Mouse (Mus musculus) limb, embryonic 11.5 days (tissue): ENCODE measurements around the gene Erbb2. TPM values are rescaled to one million over a fixed set of nuclear protein-coding genes. Genes with fewer than 3 reads are reported as not detected.

ENCODE experiments used
- ATAC-seq: fragments of 200-750 bp; cut with Nextera tagmentation; 2 replicates; pipeline ENCODE4 v1.8.0; 2017; ENCODE audit warnings: low read depth; ENCODE audit not compliant: insufficient number of reproducible peaks, low FRiP score, low TSS enrichment
- DNase-seq: peaks from one replicate; pipeline ENCODE4 v3.0.0-alpha.2; 2015; ENCODE audit warnings: low spot score
- H3K27ac ChIP-seq: fragments of 300-500 bp; sonication (generic); replicated peaks from 2 replicates; pipeline ENCODE4 v1.5.1; 2014; ENCODE audit warnings: low read depth, mild to moderate bottlenecking, low read length
- H3K27me3 ChIP-seq: fragments of 300-500 bp; sonication (generic); 2 replicates; pipeline ENCODE4 v1.6.1; 2014; ENCODE audit warnings: mild to moderate bottlenecking, low read length, mixed read lengths; ENCODE audit not compliant: control insufficient read depth, insufficient read depth
- H3K36me3 ChIP-seq: fragments of 300-500 bp; sonication (generic); 2 replicates; pipeline ENCODE4 v1.6.1; 2014; ENCODE audit warnings: mild to moderate bottlenecking, low read length, moderate library complexity, mixed read lengths; ENCODE audit not compliant: control insufficient read depth, insufficient read depth
- H3K4me1 ChIP-seq: fragments of 300-500 bp; sonication (generic); 2 replicates; pipeline ENCODE4 v1.6.1; 2014; ENCODE audit warnings: low read length, mixed read lengths; ENCODE audit not compliant: control insufficient read depth, insufficient read depth
- H3K4me2 ChIP-seq: fragments of 300-500 bp; sonication (generic); 2 replicates; pipeline ENCODE4 v1.6.1; 2014; ENCODE audit warnings: low read depth, mild to moderate bottlenecking, moderate library complexity; ENCODE audit not compliant: severe bottlenecking
- H3K4me3 ChIP-seq: fragments of 300-500 bp; sonication (generic); 2 replicates; pipeline ENCODE4 v1.5.1; 2014; ENCODE audit warnings: low read depth, low read length
- H3K9ac ChIP-seq: fragments of 300-500 bp; sonication (generic); 2 replicates; pipeline ENCODE4 v1.6.1; 2014; ENCODE audit warnings: mild to moderate bottlenecking, low read length
- H3K9me3 ChIP-seq: fragments of 300-500 bp; sonication (generic); 2 replicates; pipeline ENCODE4 v1.6.1; 2016; ENCODE audit warnings: low read length; ENCODE audit not compliant: control insufficient read depth
- WGBS: fragments of 180-500 bp; shearing (Covaris S2); extraction: QIAGEN DNeasy Blood & Tissue Kit; methylation state at CpG from one replicate; pipeline ENCODE4 v1.1.7; 2014; 5-methylcytosine and 5-hydroxymethylcytosine counted together
- polyA plus RNA-seq: library from polyadenylated mRNA; unstranded; fragments of >200 nt; fragmentation: Nextera tagmentation; extraction: Ambion mirVana; gene quantifications from 2 replicates; pipeline ENCODE4 v1.2.1, GENCODE M21; 2014

Gene Erbb2
- polyA plus RNA-seq, 1 experiment from 2014 or later = 29.6 TPM

- Histone ChIP-seq H3K9me3 (no peaks in the 10 kb centered on the region), H3K4me2 (no peak overlapping the region), H3K4me3 (no peak overlapping the region), H3K36me3 (no peaks in the 10 kb centered on the region), H3K27ac (no peak overlapping the region), H3K27me3 (no peaks in the 10 kb centered on the region), H3K9ac (no peak overlapping the region), H3K4me1 (0 out of 2 replicates have a peak, but pooled peaks cover 3% of the 10 kb centered on the region)
- DNase-seq (no peak), ATAC-seq (no peak)
- WGBS = 81% methylated on average over 22 of the region's 22 CpGs
Observed at GRCm38 (mm10) chr11:98469761-98470714, 57.8 kb downstream of the Erbb2 start.

- Histone ChIP-seq H3K36me3 (no peaks in the 10 kb centered on the region), H3K9me3 (no peaks in the 10 kb centered on the region), H3K27me3 (no peaks in the 10 kb centered on the region), H3K9ac (no peak overlapping the region), H3K4me2 (no peak overlapping the region), H3K4me3 (no peak overlapping the region), H3K4me1 (0 out of 2 replicates have a peak, but pooled peaks cover 3% of the 10 kb centered on the region), H3K27ac (no peak overlapping the region)
- ATAC-seq = no peak
- no peak for DNase-seq
- WGBS = 78% methylated on average over 6 of the region's 6 CpGs
Observed at GRCm38 (mm10) chr11:98470795-98471194, 58.5 kb downstream of the Erbb2 start.

GRCm38 (mm10) chr11:98472696-98473095, 60.4 kb downstream of the Erbb2 start:
- DNase-seq (no peak), ATAC-seq (no peak)
- H3K27ac ChIP-seq = no peak overlapping the region
- H3K4me2 ChIP-seq = no peak overlapping the region
- H3K9ac ChIP-seq = no peak overlapping the region
- H3K27me3 ChIP-seq = no peaks in the 10 kb centered on the region
- no peaks in the 10 kb centered on the region for H3K9me3 ChIP-seq
- WGBS = 66% methylated on average over 4 of the region's 4 CpGs
- H3K36me3 ChIP-seq = no peaks in the 10 kb centered on the region
- 0 out of 2 replicates have a peak, but pooled peaks cover 3% of the 10 kb centered on the region for H3K4me1 ChIP-seq
- H3K4me3 ChIP-seq = no peak overlapping the region

- H3K36me3 ChIP-seq = no peaks in the 10 kb centered on the region
- H3K27ac ChIP-seq = no peak overlapping the region
- ATAC-seq (no peak), DNase-seq (no peak)
- no peak overlapping the region for H3K4me3 ChIP-seq
- 68% methylated on average over 8 of the region's 8 CpGs for WGBS
- H3K4me2 ChIP-seq = no peak overlapping the region
- 0 out of 2 replicates have a peak, but pooled peaks cover 3% of the 10 kb centered on the region for H3K4me1 ChIP-seq
- no peaks in the 10 kb centered on the region for H3K9me3 ChIP-seq
- H3K27me3 ChIP-seq = no peaks in the 10 kb centered on the region
- no peak overlapping the region for H3K9ac ChIP-seq
Observed at GRCm38 (mm10) chr11:98473916-98474479, 61.7 kb downstream of the Erbb2 start.

GRCm38 (mm10) chr11:98474967-98475366, 62.7 kb downstream of the Erbb2 start:
- no peak for DNase-seq
- ATAC-seq = no peak

DNA sequence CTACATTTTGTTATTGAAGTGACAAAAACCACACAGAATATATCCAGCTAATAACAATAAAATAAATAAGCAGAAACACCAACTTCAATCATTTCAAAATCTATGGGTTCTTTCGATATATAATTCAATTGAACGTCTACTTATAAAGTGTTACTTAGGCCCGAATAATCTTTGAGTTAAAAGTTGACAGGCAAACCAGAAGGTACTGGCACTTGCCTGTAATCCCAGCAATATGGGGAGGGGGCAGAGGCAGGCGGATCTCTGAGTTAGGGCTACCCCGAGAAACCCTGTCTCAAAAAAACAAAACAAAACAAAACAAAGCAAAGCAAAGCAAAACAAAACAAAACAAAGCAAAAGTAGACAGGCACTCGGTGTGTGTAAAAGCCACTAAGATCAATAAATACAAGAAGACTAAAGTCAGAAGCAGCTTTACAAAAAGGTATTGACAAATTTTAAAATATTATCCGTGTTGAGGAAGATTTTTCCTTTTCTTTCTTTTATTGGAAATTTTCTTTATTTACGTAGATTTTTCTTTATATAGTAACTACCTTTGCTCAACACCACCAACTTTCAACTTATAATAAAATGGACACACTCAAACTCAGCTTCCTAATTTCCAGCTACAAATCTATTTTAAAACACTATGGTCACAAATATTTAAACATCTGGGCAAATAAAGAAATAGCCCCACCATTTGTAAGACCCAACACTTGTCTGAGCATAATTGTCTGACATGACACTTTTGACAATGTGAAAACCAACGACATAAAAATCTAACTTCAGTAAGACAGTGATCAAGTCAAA, 63.6 kb downstream of the Erbb2 start:
- H3K4me1 ChIP-seq = no peaks in the 10 kb centered on the region
- DNase-seq (no peak), ATAC-seq (no peak)
- no peak overlapping the region for H3K9ac ChIP-seq
- 93% methylated on average over 9 of the region's 9 CpGs for WGBS
- no peaks in the 10 kb centered on the region for H3K36me3 ChIP-seq
- H3K27me3 ChIP-seq = no peaks in the 10 kb centered on the region
- H3K4me2 ChIP-seq = no peak overlapping the region
- no peaks in the 10 kb centered on the region for H3K9me3 ChIP-seq
- H3K4me3 ChIP-seq = no peak overlapping the region
- H3K27ac ChIP-seq = no peak overlapping the region

More at GRCm38 (mm10) chr11:98474967-98475366, 62.7 kb downstream of the Erbb2 start:
- Histone ChIP-seq H3K27ac (no peak overlapping the region), H3K4me3 (no peak overlapping the region), H3K36me3 (no peaks in the 10 kb centered on the region), H3K4me1 (no peaks in the 10 kb centered on the region), H3K27me3 (no peaks in the 10 kb centered on the region), H3K9me3 (no peaks in the 10 kb centered on the region), H3K9ac (no peak overlapping the region), H3K4me2 (no peak overlapping the region)
- WGBS = 87% methylated on average over 11 of the region's 11 CpGs

DNA sequence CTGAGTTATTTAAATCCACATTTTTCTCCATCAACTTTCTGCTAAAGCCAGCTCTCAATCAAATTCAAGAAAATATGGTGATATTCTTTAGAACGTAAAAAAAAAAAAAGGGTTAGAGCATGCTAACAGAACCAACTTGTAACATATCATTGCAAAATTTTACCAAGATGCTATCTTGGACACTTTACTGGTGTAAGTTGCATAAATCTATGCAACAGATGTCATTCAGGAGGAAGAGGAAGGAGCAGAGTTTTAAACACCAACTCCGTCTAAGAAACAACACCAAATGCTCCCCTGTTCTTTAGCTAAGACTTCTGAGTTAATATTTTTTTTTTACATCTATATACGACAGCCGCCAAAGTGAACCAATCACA, 64.2 kb downstream of the Erbb2 start:
- H3K27me3 ChIP-seq = no peaks in the 10 kb centered on the region
- H3K9me3 ChIP-seq = no peaks in the 10 kb centered on the region
- 82% methylated on average over 4 of the region's 4 CpGs for WGBS
- no peak overlapping the region for H3K9ac ChIP-seq
- no peak overlapping the region for H3K4me2 ChIP-seq
- no peak for DNase-seq
- no peak overlapping the region for H3K27ac ChIP-seq
- ATAC-seq = no peak
- H3K36me3 ChIP-seq = no peaks in the 10 kb centered on the region
- H3K4me1 ChIP-seq = no peaks in the 10 kb centered on the region
- no peak overlapping the region for H3K4me3 ChIP-seq

DNA sequence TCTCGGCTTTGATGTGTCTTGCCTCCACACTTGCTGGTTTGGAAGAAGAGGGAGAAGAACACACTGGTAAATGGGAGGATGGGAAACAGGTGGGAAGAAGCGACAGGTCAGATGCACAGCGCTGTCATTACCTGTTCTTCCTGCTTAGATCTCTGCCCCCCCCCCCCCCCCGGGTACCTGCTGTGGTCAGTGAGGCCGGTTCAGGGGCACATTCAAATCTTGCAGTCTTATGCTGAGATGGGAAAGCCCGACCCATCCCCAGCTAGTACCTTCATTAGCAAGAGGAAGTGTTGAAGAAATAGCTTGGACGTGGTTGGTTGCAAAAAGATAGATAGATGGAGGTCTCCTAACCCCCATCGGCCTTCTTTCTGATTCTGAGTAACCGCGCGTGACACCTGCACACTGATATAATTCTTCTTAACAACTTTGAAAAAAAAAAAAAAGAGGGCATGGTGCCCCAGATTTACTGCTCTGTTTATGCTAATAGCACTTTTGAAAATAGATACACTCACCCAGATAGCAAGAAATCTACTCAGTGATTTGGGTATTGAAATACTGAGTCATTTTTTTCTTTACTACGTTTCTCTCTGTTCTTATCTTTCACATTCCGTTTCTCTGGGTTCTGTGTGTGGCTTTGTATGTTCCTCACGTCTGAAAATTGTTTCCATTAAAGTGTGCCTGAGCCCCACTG, 64.9 kb downstream of the Erbb2 start:
- Histone ChIP-seq H3K36me3 (no peaks in the 10 kb centered on the region), H3K27me3 (no peaks in the 10 kb centered on the region), H3K4me1 (no peaks in the 10 kb centered on the region), H3K9me3 (no peaks in the 10 kb centered on the region), H3K27ac (no peak overlapping the region), H3K9ac (no peak overlapping the region), H3K4me2 (no peak overlapping the region), H3K4me3 (no peak overlapping the region)
- ATAC-seq = no peak
- no peak for DNase-seq
- 67% methylated on average over 14 of the region's 14 CpGs for WGBS
